Mouse (Mus musculus) midbrain, embryonic 14.5 days (tissue): ENCODE measurements around the gene Atxn1. TPM values are rescaled to one million over a fixed set of nuclear protein-coding genes. Genes with fewer than 3 reads are reported as not detected.

ENCODE experiments used
- ATAC-seq: fragments of 200-750 bp; cut with Nextera tagmentation; 2 replicates; pipeline ENCODE4 v1.8.0; 2017; ENCODE audit warnings: moderate number of reproducible peaks, moderate library complexity; ENCODE audit not compliant: low FRiP score, low TSS enrichment
- DNase-seq: peaks from one replicate; pipeline ENCODE4 v3.0.0-alpha.2; 2015
- H3K27ac ChIP-seq: fragments of 300-500 bp; sonication (generic); replicated peaks from 2 replicates; pipeline ENCODE4 v1.5.1; 2014; ENCODE audit warnings: mild to moderate bottlenecking, low read depth, low read length, moderate library complexity
- H3K27me3 ChIP-seq: fragments of 300-500 bp; sonication (generic); 2 replicates; pipeline ENCODE4 v1.6.1; 2014; ENCODE audit warnings: low read length, control low read depth, mixed read lengths; ENCODE audit not compliant: control insufficient read depth, insufficient read depth
- H3K36me3 ChIP-seq: fragments of 300-500 bp; sonication (generic); 2 replicates; pipeline ENCODE4 v1.6.1; 2014; ENCODE audit warnings: low read length, control low read depth; ENCODE audit not compliant: control insufficient read depth, insufficient read depth
- H3K4me1 ChIP-seq: fragments of 300-500 bp; sonication (generic); 2 replicates; pipeline ENCODE4 v1.6.1; 2014; ENCODE audit warnings: mild to moderate bottlenecking, antibody characterized with exemption, low read length, control low read depth; ENCODE audit not compliant: control insufficient read depth, insufficient read depth
- H3K4me2 ChIP-seq: fragments of 300-500 bp; sonication (generic); 2 replicates; pipeline ENCODE4 v1.6.1; 2014; ENCODE audit warnings: mild to moderate bottlenecking, low read length, moderate library complexity
- H3K4me3 ChIP-seq: fragments of 300-500 bp; sonication (generic); replicated peaks from 2 replicates; pipeline ENCODE4 v1.5.1; 2014; ENCODE audit warnings: low read depth, low read length
- H3K9ac ChIP-seq: fragments of 300-500 bp; sonication (generic); replicated peaks from 2 replicates; pipeline ENCODE4 v1.6.1; 2014; ENCODE audit warnings: mild to moderate bottlenecking, low read length, moderate library complexity
- H3K9me3 ChIP-seq: fragments of 300-500 bp; sonication (generic); 2 replicates; pipeline ENCODE4 v1.6.1; 2016; ENCODE audit warnings: low read length, control low read depth, mixed read lengths; ENCODE audit not compliant: control insufficient read depth
- WGBS: fragments of 180-500 bp; shearing (Covaris S2); extraction: QIAGEN DNeasy Blood & Tissue Kit; methylation state at CpG from one replicate; pipeline ENCODE4 v1.1.7; 2014; 5-methylcytosine and 5-hydroxymethylcytosine counted together
- polyA plus RNA-seq: library from polyadenylated mRNA; unstranded; fragments of >200 nt; fragmentation: Nextera tagmentation; extraction: Ambion mirVana; gene quantifications from 2 replicates; pipeline ENCODE4 v1.2.1, GENCODE M21; 2014

Gene Atxn1
- polyA plus RNA-seq, 1 experiment from 2014 or later, result 7.3 TPM

GRCm38 (mm10) chr13:45701296-45701790 is 263.5 kb downstream of the Atxn1 start:
- no peaks in the 10 kb centered on the region for H3K27me3 ChIP-seq
- no peaks in the 10 kb centered on the region for H3K36me3 ChIP-seq
- DNase-seq, result no peak
- no peak overlapping the region for H3K4me3 ChIP-seq
- no peak overlapping the region for H3K27ac ChIP-seq
- no peak for ATAC-seq
- H3K9me3 ChIP-seq, result no peaks in the 10 kb centered on the region; the same call in 1 of the 2 replicates
- no peaks in the 10 kb centered on the region for H3K4me1 ChIP-seq
- WGBS, result 81% methylated on average over 7 of the region's 7 CpGs
- no peak overlapping the region for H3K4me2 ChIP-seq
- no peak overlapping the region for H3K9ac ChIP-seq

- no peaks in the 10 kb centered on the region for H3K9me3 ChIP-seq
- H3K36me3 ChIP-seq, result no peaks in the 10 kb centered on the region
- H3K4me2 ChIP-seq, result no peak overlapping the region
- no peak overlapping the region for H3K27ac ChIP-seq
- no peak overlapping the region for H3K9ac ChIP-seq
- DNase-seq, result no peak
- H3K4me1 ChIP-seq, result no peaks in the 10 kb centered on the region
- no peaks in the 10 kb centered on the region for H3K27me3 ChIP-seq
- H3K4me3 ChIP-seq, result no peak overlapping the region
- WGBS, result 96% methylated on average over 3 of the region's 3 CpGs
- no peak for ATAC-seq
Measured at GRCm38 (mm10) chr13:45698982-45699381, 265.8 kb downstream of the Atxn1 start.

GRCm38 (mm10) chr13:45696009-45696408 is 268.8 kb downstream of the Atxn1 start:
- Histone ChIP-seq H3K9me3 (no peaks in the 10 kb centered on the region), H3K27ac (no peak overlapping the region), H3K36me3 (no peaks in the 10 kb centered on the region), H3K4me3 (no peak overlapping the region), H3K9ac (no peak overlapping the region), H3K4me1 (no peaks in the 10 kb centered on the region), H3K4me2 (no peak overlapping the region), H3K27me3 (no peaks in the 10 kb centered on the region)
- ATAC-seq (no peak), DNase-seq (no peak)
- WGBS, result 97% methylated on average over 6 of the region's 6 CpGs

- no peak overlapping the region for H3K4me3 ChIP-seq
- H3K9me3 ChIP-seq, result no peaks in the 10 kb centered on the region
- H3K36me3 ChIP-seq, result no peaks in the 10 kb centered on the region
- peaks cover 4% of the 10 kb centered on the region; the same call in 1 of the 2 replicates for H3K4me1 ChIP-seq
- no peak for ATAC-seq
- no peak overlapping the region for H3K9ac ChIP-seq
- WGBS, result 95% methylated on average over 12 of the region's 12 CpGs
- H3K27me3 ChIP-seq, result no peaks in the 10 kb centered on the region
- no peak overlapping the region for H3K4me2 ChIP-seq
- no peak overlapping the region for H3K27ac ChIP-seq
- no peak for DNase-seq
Measured at GRCm38 (mm10) chr13:45694921-45695437, 269.8 kb downstream of the Atxn1 start.

GRCm38 (mm10) chr13:45693953-45694352 is 270.9 kb downstream of the Atxn1 start:
- Histone ChIP-seq H3K9ac (no peak overlapping the region), H3K27me3 (no peaks in the 10 kb centered on the region), H3K36me3 (no peaks in the 10 kb centered on the region), H3K27ac (no peak overlapping the region), H3K4me2 (no peak overlapping the region), H3K4me1 (peaks cover 4% of the 10 kb centered on the region; the same call in 1 of the 2 replicates), H3K9me3 (no peaks in the 10 kb centered on the region), H3K4me3 (no peak overlapping the region)
- no peak for DNase-seq
- 89% methylated on average over 9 of the region's 9 CpGs for WGBS
- no peak for ATAC-seq

- Histone ChIP-seq H3K36me3 (no peaks in the 10 kb centered on the region), H3K27ac (no peak overlapping the region), H3K4me2 (no peak overlapping the region), H3K4me3 (no peak overlapping the region), H3K9me3 (no peaks in the 10 kb centered on the region), H3K27me3 (no peaks in the 10 kb centered on the region), H3K9ac (no peak overlapping the region), H3K4me1 (peaks cover 4% of the 10 kb centered on the region; the same call in 1 of the 2 replicates)
- ATAC-seq (no peak), DNase-seq (no peak)
- 75% methylated on average over 11 of the region's 11 CpGs for WGBS
Measured at GRCm38 (mm10) chr13:45693534-45693933, 271.3 kb downstream of the Atxn1 start.

GRCm38 (mm10) chr13:45693126-45693525 is 271.7 kb downstream of the Atxn1 start:
- Histone ChIP-seq H3K4me2 (no peak overlapping the region), H3K4me1 (peaks cover 4% of the 10 kb centered on the region; the same call in 1 of the 2 replicates), H3K27me3 (no peaks in the 10 kb centered on the region), H3K4me3 (no peak overlapping the region), H3K27ac (no peak overlapping the region), H3K9ac (no peak overlapping the region), H3K9me3 (no peaks in the 10 kb centered on the region), H3K36me3 (no peaks in the 10 kb centered on the region)
- no peak for ATAC-seq
- no peak for DNase-seq
- WGBS, result 86% methylated on average over 4 of the region's 4 CpGs

- ATAC-seq (no peak), DNase-seq (no peak)
- H3K4me1 ChIP-seq, result peaks cover 4% of the 10 kb centered on the region; the same call in 1 of the 2 replicates
- no peaks in the 10 kb centered on the region for H3K36me3 ChIP-seq
- no peaks in the 10 kb centered on the region for H3K9me3 ChIP-seq
- no peak overlapping the region for H3K9ac ChIP-seq
- no peak overlapping the region for H3K27ac ChIP-seq
- H3K4me2 ChIP-seq, result no peak overlapping the region
- no peaks in the 10 kb centered on the region for H3K27me3 ChIP-seq
- WGBS, result 53% methylated on average over 9 of the region's 9 CpGs
- H3K4me3 ChIP-seq, result no peak overlapping the region
Measured at GRCm38 (mm10) chr13:45692440-45692839, 272.4 kb downstream of the Atxn1 start.

- ATAC-seq (no peak), DNase-seq (no peak)
- H3K36me3 ChIP-seq, result no peaks in the 10 kb centered on the region
- WGBS, result 92% methylated on average over 1 of the region's 1 CpGs
- H3K4me3 ChIP-seq, result no peak overlapping the region
- H3K4me1 ChIP-seq, result peaks cover 4% of the 10 kb centered on the region; the same call in 1 of the 2 replicates
- H3K27me3 ChIP-seq, result no peaks in the 10 kb centered on the region
- no peak overlapping the region for H3K27ac ChIP-seq
- H3K9ac ChIP-seq, result no peak overlapping the region
- H3K9me3 ChIP-seq, result no peaks in the 10 kb centered on the region
- H3K4me2 ChIP-seq, result no peak overlapping the region
Measured at GRCm38 (mm10) chr13:45690426-45690825, 274.4 kb downstream of the Atxn1 start.
